Mouse (Mus musculus): ENCODE measurements around the gene Hsf2bp. TPM values are rescaled to one million over a fixed set of nuclear protein-coding genes. Genes with fewer than 3 reads are reported as not detected.

Hsf2bp gene
- total and polyA plus RNA-seq, 3 experiments, result 0.58 to 1.4 TPM; not detected in 1

- DNase-seq, result no peak
Measured at GRCm38 (mm10) chr17:31935841-31936240, 100.3 kb downstream of the Hsf2bp start.

GRCm38 (mm10) chr17:31935091-31935830, 100.9 kb downstream of the Hsf2bp start:
- no peak for DNase-seq

GRCm38 (mm10) chr17:31933956-31934355, 102.2 kb downstream of the Hsf2bp start:
- DNase-seq, result no peak

- peak; percentile 34 for DNase-seq
Measured at GRCm38 (mm10) chr17:31931499-31931898, 104.7 kb downstream of the Hsf2bp start.

- DNase-seq, result peak; percentile 39
Measured at GRCm38 (mm10) chr17:31929844-31930715, 106.1 kb downstream of the Hsf2bp start.

GRCm38 (mm10) chr17:31929032-31929431, 107.1 kb downstream of the Hsf2bp start:
- no peak for DNase-seq

- DNase-seq, result no peak
Measured at GRCm38 (mm10) chr17:31927895-31928626, 108.1 kb downstream of the Hsf2bp start.

GRCm38 (mm10) chr17:31924229-31924628, 111.9 kb downstream of the Hsf2bp start:
- no peak for DNase-seq

GRCm38 (mm10) chr17:31923310-31923970, 112.7 kb downstream of the Hsf2bp start:
- no peak for DNase-seq

- DNase-seq, result peak; percentile 54
Measured at GRCm38 (mm10) chr17:31920589-31921190, 115.5 kb downstream of the Hsf2bp start.

- DNase-seq, result no peak
Measured at GRCm38 (mm10) chr17:31919599-31919998, 116.5 kb downstream of the Hsf2bp start.

GRCm38 (mm10) chr17:31918374-31918773, 117.8 kb downstream of the Hsf2bp start:
- no peak for DNase-seq

GRCm38 (mm10) chr17:31916461-31916775, 119.7 kb downstream of the Hsf2bp start:
- peak; percentile 50 for DNase-seq

- DNase-seq, result no peak
Measured at GRCm38 (mm10) chr17:31915756-31916460, 120.2 kb downstream of the Hsf2bp start.

- no peak for DNase-seq
Measured at GRCm38 (mm10) chr17:31914323-31914722, 121.8 kb downstream of the Hsf2bp start.

- DNase-seq, result peak; percentile 10
Measured at GRCm38 (mm10) chr17:31912881-31913662, 123.1 kb downstream of the Hsf2bp start.

GRCm38 (mm10) chr17:31912387-31912786, 123.8 kb downstream of the Hsf2bp start:
- DNase-seq, result no peak

- no peak for DNase-seq
Measured at GRCm38 (mm10) chr17:31908966-31909365, 127.2 kb downstream of the Hsf2bp start.

- DNase-seq, result no peak
Measured at GRCm38 (mm10) chr17:31906441-31906840, 129.7 kb downstream of the Hsf2bp start.

GRCm38 (mm10) chr17:31905791-31906211, 130.3 kb downstream of the Hsf2bp start:
- DNase-seq, result peak; percentile 65
